Mouse (Mus musculus) skeletal muscle tissue, postnatal 0 days (tissue): ENCODE measurements around the gene Orc6. TPM values are rescaled to one million over a fixed set of nuclear protein-coding genes. Genes with fewer than 3 reads are reported as not detected.

ENCODE experiments used
- polyA plus RNA-seq: library from polyadenylated mRNA; unstranded; fragments of >200 nt; fragmentation: Nextera tagmentation; extraction: Ambion mirVana; gene quantifications from 2 replicates; pipeline ENCODE4 v1.2.1, GENCODE M21; 2015

Orc6 gene
- 30.1 and 31.3 TPM in 2 replicates for polyA plus RNA-seq

DNA sequence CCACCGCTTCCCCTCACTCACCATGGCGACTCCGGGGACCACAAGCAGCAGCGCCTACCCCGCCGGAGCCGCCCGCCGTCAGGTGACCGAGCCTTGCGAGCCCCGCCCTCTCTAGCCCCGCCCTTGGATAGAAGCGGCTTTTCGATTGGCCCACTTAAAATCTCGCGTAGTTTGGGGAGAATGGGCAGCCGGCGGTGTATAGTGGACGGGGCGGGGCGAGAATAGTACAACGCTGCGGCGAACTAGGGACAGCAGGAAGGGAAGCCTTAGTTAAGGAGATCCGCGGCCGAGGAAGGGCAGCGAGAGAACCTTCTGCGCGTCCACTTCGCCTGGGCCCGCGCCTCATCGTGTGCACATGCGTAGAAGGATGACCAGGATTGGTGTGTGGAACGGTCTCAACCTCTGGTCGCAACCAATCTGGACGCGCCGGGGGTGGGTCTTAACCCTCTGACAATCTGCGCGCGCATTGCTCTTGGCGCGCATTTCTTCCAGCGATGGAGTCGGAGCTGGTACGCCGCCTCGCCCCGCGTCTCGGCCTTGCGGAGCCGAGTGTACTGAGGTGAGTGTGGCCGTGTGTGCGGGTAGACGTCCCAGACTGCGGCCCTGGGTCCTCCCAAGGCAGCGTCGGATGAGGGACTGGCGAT lies at the start of gene Orc6, which contains the start of gene Vps35:
Gene Orc6 (plus strand): TSS at position 199 of the 644 bp plus-strand sequence.
Gene Vps35 (minus strand): TSS at position 369 of the 644 bp plus-strand sequence.

Other genes starting within 250 kb of the Orc6 start
- 9.5 and 11.5 TPM in 2 replicates for gene Fbxw9, start 239.6 kb upstream of the Orc6 start, polyA plus RNA-seq
- gene Gm5741, start 231.7 kb upstream of the Orc6 start, polyA plus RNA-seq, result not detected in 2 replicates
- 24.6 and 32.1 TPM in 2 replicates for gene Dhps, start 227.9 kb upstream of the Orc6 start, polyA plus RNA-seq
- 66.9 and 70.6 TPM in 2 replicates for gene Wdr83os, start 218.9 kb upstream of the Orc6 start, polyA plus RNA-seq
- 24.8 and 28.0 TPM in 2 replicates for gene Wdr83, start 218.3 kb upstream of the Orc6 start, polyA plus RNA-seq
- 16.2 and 20.6 TPM in 2 replicates for gene Man2b1, start 216.4 kb upstream of the Orc6 start, polyA plus RNA-seq
- 0.56 and 0.58 TPM in 2 replicates for gene Zfp791, start 176.5 kb upstream of the Orc6 start, polyA plus RNA-seq
- gene Cks1brt, start 147.7 kb upstream of the Orc6 start, polyA plus RNA-seq, result not detected in 2 replicates
- gene Olfr371, start 73.6 kb upstream of the Orc6 start, polyA plus RNA-seq, result not detected in 2 replicates
- gene Vps35, start 170 bp downstream of the Orc6 start, polyA plus RNA-seq, result 73.6 and 78.5 TPM in 2 replicates
- gene Mylk3, start 86.7 kb downstream of the Orc6 start, polyA plus RNA-seq, result 4.8 and 4.9 TPM in 2 replicates
- 61.3 and 66.2 TPM in 2 replicates for gene 4921524J17Rik, start 133.2 kb downstream of the Orc6 start, polyA plus RNA-seq
- 18.9 and 22.0 TPM in 2 replicates for gene Gpt2, start 192.9 kb downstream of the Orc6 start, polyA plus RNA-seq